Mouse (Mus musculus): Measurements from ENCODE around the gene Mlana.

DNA sequence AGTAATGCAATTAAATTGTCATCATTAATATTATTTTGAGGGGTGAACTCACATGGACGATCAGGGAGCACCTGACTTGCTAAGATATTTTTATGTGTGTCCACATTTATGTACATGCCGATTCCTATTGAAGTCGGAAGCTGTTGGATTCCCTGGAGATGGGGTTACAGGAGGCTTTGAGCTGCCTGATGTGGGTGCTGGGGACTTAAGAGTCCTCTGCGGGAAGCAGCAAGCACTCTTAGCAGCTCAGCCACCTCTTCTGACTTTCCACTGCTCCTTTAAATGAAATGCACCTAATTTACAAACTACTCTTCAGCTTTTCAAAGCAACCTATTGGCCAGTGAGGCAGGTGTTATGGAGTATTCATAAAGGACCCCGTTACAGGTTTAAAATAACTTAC, 10.8 kb downstream of the Mlana start:
- TF ChIP-seq CTCF (IDR thresholded peaks at IDR 0.05; ENCODE audit: insufficient read depth, low read depth, low read length) (no peak), POLR2A (IDR thresholded peaks at IDR 0.05; ENCODE audit: insufficient read depth, low read depth, low read length) (no peak)
